Comparison of ENCODE assay signal across 28 mouse cellular contexts in the genomic region with DNA sequence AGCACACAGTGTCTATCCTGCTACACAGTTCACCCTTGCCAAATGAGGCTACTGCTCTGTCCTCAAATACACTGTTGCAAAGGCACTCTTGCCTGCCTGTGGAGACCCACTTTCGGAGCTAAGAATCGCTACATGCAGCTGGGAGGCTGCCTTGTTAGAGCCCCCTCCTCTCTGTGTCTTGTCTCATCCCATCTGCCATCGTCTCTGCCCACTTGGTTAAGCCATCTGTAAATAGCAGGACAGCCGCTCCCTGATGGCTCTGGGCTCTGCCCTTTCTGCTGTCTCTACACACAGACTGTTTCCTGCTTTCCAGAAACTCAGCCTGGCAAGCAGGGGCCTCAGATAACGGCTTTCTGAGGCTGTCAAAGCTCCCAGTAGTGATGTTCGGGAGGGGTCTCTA.
DNase-seq lines count a peak whose midpoint lies in the region; ATAC-seq lines count a peak whose summit lies in the region.
"Had no signal": no experiment of that assay in that cellular context is flagged by ENCODE, and none has a peak within 500 bp of the region (broad histone marks: within the 10 kb centered on the region; RNA-seq: fewer than 3 reads in every experiment).

No protein-coding gene starts in this region.

- H3K27me3 ChIP-seq in forebrain, embryonic 16.5 days (replicated peaks; ENCODE audit: control insufficient read depth, insufficient read depth, low read length), result no peaks in the 10 kb centered on the region
- peaks cover 48% of the 10 kb centered on the region for H3K27me3 ChIP-seq in forebrain, embryonic 10.5 days (ENCODE audit: poor library complexity, severe bottlenecking)
- H3K27me3 ChIP-seq: embryonic facial prominence, embryonic 12.5 days had no signal

- no peak overlapping the region for H3K4me2 ChIP-seq in forebrain, embryonic 16.5 days (ENCODE audit: low read length)
- H3K4me2 ChIP-seq: embryonic facial prominence, embryonic 12.5 days; forebrain, embryonic 13.5 days; heart, embryonic 13.5 days; liver, embryonic 12.5 days; midbrain, embryonic 13.5 days; neural tube, embryonic 15.5 days had no signal

- no peak for DNase-seq in forebrain, embryonic 10.5 days (ENCODE audit: extremely low spot score, low spot score)
- DNase-seq in layer of hippocampus, postnatal 10 days (ENCODE audit: low spot score in 2 of 2), result peak; percentile 32 to 47
- DNase-seq in layer of hippocampus, adult 8-10 months (ENCODE audit: low spot score in 2 of 2), result no peak
- DNase-seq in retina, postnatal 1 day, result peak; percentile 41
- DNase-seq in retina, embryonic 14.5 days (ENCODE audit: low spot score), result no peak
- DNase-seq: adrenal gland, postnatal 25 days; B cell, adult 2 months; cerebellum, adult 11-12 months; cerebellum, postnatal 25 days; gastrocnemius, adult 2 months; gastrocnemius, postnatal 36 days; heart, adult 18-20 months; heart, postnatal 10 days; kidney, adult 8-10 months; kidney, postnatal 4 days; layer of hippocampus, adult 9-11 months; liver, postnatal 0 days; lung, postnatal 36 days; right cerebral cortex, adult 18-20 months had no signal

- peak; percentile 19; the same call in 1 of the 2 replicates for ATAC-seq in forebrain, embryonic 16.5 days
- ATAC-seq: forebrain, embryonic 13.5 days; intestine, embryonic 16.5 days; liver, embryonic 12.5 days; liver, postnatal 0 days; midbrain, embryonic 13.5 days had no signal

- H3K36me3 ChIP-seq in forebrain, embryonic 16.5 days (ENCODE audit: control insufficient read depth, insufficient read depth), result no peaks in the 10 kb centered on the region
- no peaks in the 10 kb centered on the region for H3K36me3 ChIP-seq in forebrain, embryonic 10.5 days (replicated peaks)
- H3K36me3 ChIP-seq: embryonic facial prominence, embryonic 12.5 days; heart, embryonic 13.5 days; liver, embryonic 12.5 days; midbrain, embryonic 13.5 days; neural tube, embryonic 15.5 days had no signal

- 61% methylated on average over 6 of the region's 6 CpGs for WGBS in forebrain, embryonic 16.5 days
- 72% methylated on average over 6 of the region's 6 CpGs for WGBS in forebrain, embryonic 10.5 days

- H3K9me3 ChIP-seq in forebrain, embryonic 16.5 days (ENCODE audit: control insufficient read depth, low read length), result no peaks in the 10 kb centered on the region
- H3K9me3 ChIP-seq in forebrain, embryonic 10.5 days, result no peaks in the 10 kb centered on the region
- H3K9me3 ChIP-seq: embryonic facial prominence, embryonic 12.5 days; forebrain, embryonic 13.5 days; heart, embryonic 13.5 days; liver, embryonic 12.5 days; midbrain, embryonic 13.5 days; neural tube, embryonic 15.5 days had no signal

- H3K9ac ChIP-seq in forebrain, embryonic 16.5 days (replicated peaks; ENCODE audit: low read depth, low read length), result no peak overlapping the region
- H3K9ac ChIP-seq: embryonic facial prominence, embryonic 12.5 days; forebrain, embryonic 13.5 days; heart, embryonic 13.5 days; liver, embryonic 12.5 days; liver, postnatal 0 days; midbrain, embryonic 13.5 days; neural tube, embryonic 15.5 days had no signal

- H3K27ac ChIP-seq in forebrain, embryonic 16.5 days (ENCODE audit: low read length), result no peak overlapping the region
- H3K27ac ChIP-seq in forebrain, embryonic 10.5 days, result no peak overlapping the region
- H3K27ac ChIP-seq: embryonic facial prominence, embryonic 12.5 days; forebrain, embryonic 13.5 days; gastrocnemius, adult 2 months; heart, embryonic 13.5 days; kidney, postnatal 0 days; liver, embryonic 12.5 days; midbrain, embryonic 13.5 days; neural tube, embryonic 15.5 days had no signal

- H3K4me3 ChIP-seq in forebrain, embryonic 16.5 days (replicated peaks; ENCODE audit: low read length), result no peak overlapping the region
- H3K4me3 ChIP-seq in forebrain, embryonic 10.5 days, result no peak overlapping the region
- H3K4me3 ChIP-seq: embryonic facial prominence, embryonic 12.5 days; forebrain, embryonic 13.5 days; gastrocnemius, adult 2 months; heart, embryonic 13.5 days; liver, embryonic 12.5 days; midbrain, embryonic 13.5 days; neural tube, embryonic 15.5 days had no signal

- peaks cover 10% of the 10 kb centered on the region for H3K4me1 ChIP-seq in forebrain, embryonic 16.5 days (replicated peaks; ENCODE audit: control insufficient read depth, insufficient read depth, low read length)
- peaks cover 19% of the 10 kb centered on the region for H3K4me1 ChIP-seq in forebrain, embryonic 10.5 days
- H3K4me1 ChIP-seq: embryonic facial prominence, embryonic 12.5 days; heart, embryonic 13.5 days; liver, embryonic 12.5 days had no signal

Comparison
In these comparisons a context has a peak if more than half of its experiments do, and no peak if none do; other contexts are left out.
1. DNase-seq: peak in layer of hippocampus, postnatal 10 days (2 of 2) and retina, postnatal 1 day (single experiment); none in forebrain, embryonic 10.5 days (single experiment), layer of hippocampus, adult 8-10 months (0 of 2) and retina, embryonic 14.5 days (single experiment).